22 mouse cellular contexts compared by ENCODE assay signal in genomic region chr3:9354756-9355155, GRCm38 (mm10).
"Had no signal": no experiment of that assay in that cellular context is flagged by ENCODE, and none has a peak within 500 bp of the region (broad histone marks: within the 10 kb centered on the region; RNA-seq: fewer than 3 reads in every experiment).

No protein-coding gene starts in this region.

- H3K36me3 ChIP-seq: limb, embryonic 12.5 days; limb, embryonic 15.5 days; midbrain, embryonic 12.5 days; midbrain, embryonic 15.5 days; neural tube, embryonic 12.5 days; neural tube, embryonic 15.5 days had no signal

- H3K9me3 ChIP-seq: limb, embryonic 12.5 days; limb, embryonic 15.5 days; midbrain, embryonic 12.5 days; midbrain, embryonic 15.5 days; neural tube, embryonic 12.5 days; neural tube, embryonic 15.5 days had no signal

- H3K27ac ChIP-seq: limb, embryonic 12.5 days; limb, embryonic 15.5 days; liver, embryonic 14.5 days; macrophage; midbrain, embryonic 12.5 days; midbrain, embryonic 15.5 days; neural tube, embryonic 12.5 days; neural tube, embryonic 15.5 days; stomach, postnatal 0 days had no signal

- H3K9ac ChIP-seq: limb, embryonic 12.5 days; limb, embryonic 15.5 days; liver, embryonic 14.5 days; liver, postnatal 0 days; lung, embryonic 14.5 days; midbrain, embryonic 12.5 days; midbrain, embryonic 15.5 days; neural tube, embryonic 12.5 days; neural tube, embryonic 15.5 days had no signal

- H3K4me1 ChIP-seq: limb, embryonic 12.5 days; limb, embryonic 15.5 days; midbrain, embryonic 15.5 days; neural tube, embryonic 15.5 days had no signal

- H3K4me3 ChIP-seq: limb, embryonic 12.5 days; limb, embryonic 15.5 days; midbrain, embryonic 12.5 days; midbrain, embryonic 15.5 days; neural tube, embryonic 12.5 days; neural tube, embryonic 15.5 days had no signal

- DNase-seq: kidney, postnatal 10 days; kidney, postnatal 4 days; left cerebral cortex, postnatal 4 days; liver, postnatal 0 days; lung, embryonic 14.5 days; right cerebral cortex, adult 18-20 months; right cerebral cortex, postnatal 14 days; right cerebral cortex, postnatal 4 days; thymus, adult 2 months; thymus, postnatal 14 days; thymus, postnatal 4 days had no signal

- H3K27me3 ChIP-seq: limb, embryonic 12.5 days; limb, embryonic 15.5 days; midbrain, embryonic 15.5 days had no signal

- ATAC-seq: liver, postnatal 0 days; lung, postnatal 0 days; midbrain, embryonic 15.5 days had no signal

- H3K4me2 ChIP-seq: limb, embryonic 12.5 days; limb, embryonic 15.5 days; liver, embryonic 11.5 days; lung, embryonic 14.5 days; midbrain, embryonic 12.5 days; midbrain, embryonic 15.5 days; neural tube, embryonic 12.5 days; neural tube, embryonic 15.5 days had no signal
